Mouse (Mus musculus) megakaryocyte, embryonic 14.5 days (primary cell): ENCODE data around the gene Prkca.

Experiments
- FLI1 ChIP-seq: IDR thresholded peaks from 2 replicates; pipeline ENCODE4 v1.6.1; 2012; ENCODE audit warnings: low read length, inconsistent platforms, mixed read lengths
- GATA1 ChIP-seq: IDR thresholded peaks from 3 replicates; pipeline ENCODE4 v1.6.1; 2012; ENCODE audit warnings: mixed read lengths, low read length, inconsistent platforms, borderline replicate concordance

- TF ChIP-seq GATA1 (no peak), FLI1 (no peak)
Observed at GRCm38 (mm10) chr11:108377680-108378362, 34.1 kb upstream of the Prkca start.
